Mouse (Mus musculus): ENCODE measurements around the gene Mthfd1.

- TF ChIP-seq TCF12 (IDR thresholded peaks at IDR 0.05; ENCODE audit: low read depth, low read length) (no peak), UBTF (IDR thresholded peaks at IDR 0.05; ENCODE audit: borderline replicate concordance, insufficient read depth, low read depth, low read length) (no peak), GATA1 (IDR thresholded peaks at IDR 0.05; ENCODE audit: low read depth, low read length) (no peak), NRF1 (IDR thresholded peaks at IDR 0.05; ENCODE audit: insufficient read depth, low read depth, low read length, poor library complexity, severe bottlenecking) (no peak), CTCF (IDR thresholded peaks at IDR 0.05 in 2 of 3, conservative IDR thresholded peaks at IDR 0.05 in 1 of 3; ENCODE audit: control insufficient read depth in 1 of 3, insufficient read depth in 1 of 3, low read depth in 2 of 3, low read length in 3 of 3, poor library complexity in 1 of 3, severe bottlenecking in 1 of 3) (no peak), JUND (IDR thresholded peaks at IDR 0.05; ENCODE audit: low read depth, low read length) (no peak)
Measured at GRCm38 (mm10) chr12:76310633-76311032, 55.5 kb downstream of the Mthfd1 start.

Measured in MEL (cell line).